In the genomic region with DNA sequence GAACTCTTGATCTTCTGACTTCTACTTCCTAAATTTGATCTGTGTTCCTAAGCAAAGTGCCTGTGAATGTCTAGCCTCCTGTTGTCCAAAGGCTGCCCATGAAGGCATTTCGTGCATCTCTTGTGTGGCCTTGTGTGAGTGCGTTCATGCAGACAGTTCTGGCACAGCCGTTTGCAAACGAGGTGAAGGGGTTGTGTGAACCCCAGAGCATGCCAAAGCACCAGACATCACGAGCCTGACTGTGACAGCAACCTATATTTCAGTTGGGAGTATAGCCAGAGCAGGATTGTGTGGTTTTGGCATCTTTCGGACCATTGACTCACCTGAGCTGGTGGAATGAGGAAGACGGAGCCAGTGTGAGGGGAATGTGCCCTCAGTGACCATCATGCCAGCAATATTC, we compare ENCODE assay signal across 18 mouse cellular contexts.
DNase-seq lines count a peak whose midpoint lies in the region.
"Had no signal": no experiment of that assay in that cellular context is flagged by ENCODE, and none has a peak within 500 bp of the region (broad histone marks: within the 10 kb centered on the region; RNA-seq: fewer than 3 reads in every experiment).

No protein-coding gene starts in this region.

- DNase-seq in cerebellum, postnatal 10 days = peak; percentile 56 to 62
- no peak for DNase-seq in cerebellum, adult 9-10 months
- peak; percentile 20 to 26 for DNase-seq in cerebellum, postnatal 36 days
- DNase-seq in cerebellum, postnatal 4 days (ENCODE audit: low spot score in 2 of 2) = no peak
- peak; percentile 32 for DNase-seq in retina, postnatal 1 day
- DNase-seq in retina, embryonic 14.5 days (ENCODE audit: low spot score) = no peak
- DNase-seq in c-Kit-positive CD71-positive TER-119-positive erythroid progenitor cells, embryonic 14.5 days (ENCODE audit: low spot score) = no peak
- DNase-seq: adrenal gland, adult 2 months; adrenal gland, postnatal 14 days; B cell, adult 2 months; cerebellum, adult 18-20 months; embryo, embryonic 11 days; gastrocnemius, postnatal 36 days; heart, adult 2 months; heart, postnatal 14 days; heart, postnatal 4 days; kidney, adult 11 months; kidney, adult 8-10 months had no signal

Comparison
In these comparisons a context has a peak if more than half of its experiments do, and no peak if none do; other contexts are left out.
1. DNase-seq: peak in cerebellum, postnatal 10 days (2 of 2), cerebellum, postnatal 36 days (2 of 2) and retina, postnatal 1 day (single experiment); none in cerebellum, adult 9-10 months (single experiment), cerebellum, postnatal 4 days (0 of 2), retina, embryonic 14.5 days (single experiment) and c-Kit-positive CD71-positive TER-119-positive erythroid progenitor cells, embryonic 14.5 days (single experiment).